Mouse (Mus musculus) kidney, embryonic 15.5 days (tissue): ENCODE data around the gene 2310009B15Rik. TPM values are rescaled to one million over a fixed set of nuclear protein-coding genes. Genes with fewer than 3 reads are reported as not detected.
A peak's percentile ranks its signal among the peaks of the same experiment; 100 is the strongest.

ENCODE experiments used
- ATAC-seq: fragments of 200-750 bp; cut with Nextera tagmentation; replicated peaks from 2 replicates; pipeline ENCODE4 v1.8.0; 2017; ENCODE audit warnings: moderate TSS enrichment; ENCODE audit not compliant: low FRiP score
- H3K27ac ChIP-seq: fragments of 300-500 bp; sonication (generic); 2 replicates; pipeline ENCODE4 v1.5.1; 2015; ENCODE audit warnings: mild to moderate bottlenecking, inconsistent platforms
- H3K27me3 ChIP-seq: fragments of 300-500 bp; sonication (generic); 2 replicates; pipeline ENCODE4 v1.6.1; 2015; ENCODE audit warnings: inconsistent platforms
- H3K36me3 ChIP-seq: fragments of 300-500 bp; sonication (generic); 2 replicates; pipeline ENCODE4 v1.6.1; 2015; ENCODE audit warnings: inconsistent platforms
- H3K4me1 ChIP-seq: fragments of 300-500 bp; sonication (generic); 2 replicates; pipeline ENCODE4 v1.6.1; 2015; ENCODE audit warnings: inconsistent platforms
- H3K4me2 ChIP-seq: fragments of 300-500 bp; sonication (generic); 2 replicates; pipeline ENCODE4 v1.6.1; 2015; ENCODE audit warnings: moderate library complexity, mild to moderate bottlenecking, inconsistent platforms
- H3K4me3 ChIP-seq: fragments of 300-500 bp; sonication (generic); replicated peaks from 2 replicates; pipeline ENCODE4 v1.5.1; 2015; ENCODE audit warnings: mild to moderate bottlenecking, inconsistent platforms
- H3K9ac ChIP-seq: fragments of 300-500 bp; sonication (generic); 2 replicates; pipeline ENCODE4 v1.6.1; 2015; ENCODE audit warnings: mild to moderate bottlenecking, inconsistent platforms
- H3K9me3 ChIP-seq: fragments of 300-500 bp; sonication (generic); replicated peaks from 2 replicates; pipeline ENCODE4 v1.6.1; 2016; ENCODE audit warnings: inconsistent platforms
- WGBS: fragments of 180-500 bp; shearing (Covaris S2); methylation state at CpG from one replicate; pipeline ENCODE4 v1.1.7; 2015; ENCODE audit warnings: mixed read lengths; 5-methylcytosine and 5-hydroxymethylcytosine counted together
- polyA plus RNA-seq: library from polyadenylated mRNA; unstranded; fragments of >200 nt; fragmentation: Nextera tagmentation; extraction: Ambion mirVana; gene quantifications from 2 replicates; pipeline ENCODE4 v1.2.1, GENCODE M21; 2015

The 2310009B15Rik gene
- polyA plus RNA-seq, 1 experiment from 2014 or later: 42.3 TPM

GRCm38 (mm10) chr1:138849531-138850160 is 7.0 kb downstream of the 2310009B15Rik start:
- peaks cover 20% of the 10 kb centered on the region for H3K4me1 ChIP-seq
- H3K27me3 ChIP-seq: peaks cover 67% of the 10 kb centered on the region
- no peak overlapping the region for H3K9ac ChIP-seq
- no peak overlapping the region for H3K27ac ChIP-seq
- no peak overlapping the region for H3K4me3 ChIP-seq
- no peak for ATAC-seq
- 6% methylated on average over 8 of the region's 8 CpGs for WGBS
- H3K36me3 ChIP-seq: peaks cover 21% of the 10 kb centered on the region
- no peaks in the 10 kb centered on the region for H3K9me3 ChIP-seq
- H3K4me2 ChIP-seq: no peak overlapping the region

DNA sequence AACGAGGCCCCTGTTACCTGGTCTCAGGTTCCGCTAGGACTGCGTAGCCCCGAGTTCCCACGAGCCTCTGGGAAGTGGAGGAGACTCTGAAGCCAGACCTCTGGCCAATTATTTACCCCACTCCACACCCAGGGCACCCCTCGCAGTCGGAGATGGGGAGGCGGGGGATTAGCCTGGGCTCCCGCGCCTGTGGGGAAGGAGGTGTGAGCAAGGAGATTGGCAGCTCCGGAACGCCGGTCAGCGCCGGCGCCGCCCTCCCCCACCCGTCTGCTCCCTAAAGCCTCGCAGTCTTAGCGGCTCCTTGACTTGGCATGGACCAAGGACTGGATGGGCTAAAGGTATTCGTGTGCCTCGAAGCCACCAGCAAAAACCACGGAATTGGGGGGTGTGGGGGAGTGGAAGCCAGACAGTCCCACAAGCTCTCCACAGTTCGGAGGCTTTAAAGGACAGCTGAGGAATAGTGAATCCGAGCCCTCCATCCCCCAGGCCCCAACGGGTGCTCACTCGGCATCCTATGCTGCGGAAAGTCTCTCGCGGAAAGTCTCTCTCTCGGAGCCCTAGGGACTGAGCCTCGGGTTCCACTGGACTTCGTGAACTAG is 8.0 kb downstream of the 2310009B15Rik start, which contains the start of gene Lhx9:
Lhx9 (minus strand) TSS at position 67 of the 599 bp plus-strand sequence.
- H3K4me3 ChIP-seq: peak within 1 kb of the TSS; percentile 36
- under 1% methylated on average over 33 of the region's 33 CpGs for WGBS
- 0 out of 2 replicates have a peak within 1 kb of the TSS, but pooled peaks have one; percentile 2 for H3K9ac ChIP-seq
- peak; percentile 72 for ATAC-seq
- H3K9me3 ChIP-seq: no peaks in the 10 kb centered on the region
- H3K4me1 ChIP-seq: peaks cover 26% of the 10 kb centered on the region
- H3K27ac ChIP-seq: no peak within 1 kb of the TSS
- peaks cover 77% of the 10 kb centered on the region for H3K27me3 ChIP-seq
- H3K4me2 ChIP-seq: peak within 1 kb of the TSS; percentile 60
- H3K36me3 ChIP-seq: peaks cover 21% of the 10 kb centered on the region

GRCm38 (mm10) chr1:138848026-138848425 is 8.6 kb downstream of the 2310009B15Rik start:
- ATAC-seq: peak; percentile 14; the same call in 1 of the 2 replicates
- H3K27me3 ChIP-seq: peaks cover 83% of the 10 kb centered on the region
- under 1% methylated on average over 16 of the region's 16 CpGs for WGBS
- H3K4me3 ChIP-seq: peak overlapping the region; percentile 36
- peak overlapping the region; percentile 60 for H3K4me2 ChIP-seq
- peaks cover 21% of the 10 kb centered on the region for H3K36me3 ChIP-seq
- peaks cover 32% of the 10 kb centered on the region for H3K4me1 ChIP-seq
- H3K9ac ChIP-seq: no peak overlapping the region
- no peaks in the 10 kb centered on the region for H3K9me3 ChIP-seq
- no peak overlapping the region for H3K27ac ChIP-seq

- Histone ChIP-seq H3K36me3 (peaks cover 14% of the 10 kb centered on the region), H3K4me3 (peak overlapping the region; percentile 14; the same call in 1 of the 2 replicates), H3K9me3 (no peaks in the 10 kb centered on the region), H3K27ac (no peak overlapping the region), H3K9ac (no peak overlapping the region), H3K27me3 (peaks cover 92% of the 10 kb centered on the region), H3K4me1 (peaks cover 37% of the 10 kb centered on the region), H3K4me2 (peak overlapping the region; percentile 43)
- WGBS: 0% methylated on average over 20 of the region's 21 CpGs
- ATAC-seq: no peak
These were observed 9.5 kb downstream of the 2310009B15Rik start for GRCm38 (mm10) chr1:138847146-138847545.

DNA sequence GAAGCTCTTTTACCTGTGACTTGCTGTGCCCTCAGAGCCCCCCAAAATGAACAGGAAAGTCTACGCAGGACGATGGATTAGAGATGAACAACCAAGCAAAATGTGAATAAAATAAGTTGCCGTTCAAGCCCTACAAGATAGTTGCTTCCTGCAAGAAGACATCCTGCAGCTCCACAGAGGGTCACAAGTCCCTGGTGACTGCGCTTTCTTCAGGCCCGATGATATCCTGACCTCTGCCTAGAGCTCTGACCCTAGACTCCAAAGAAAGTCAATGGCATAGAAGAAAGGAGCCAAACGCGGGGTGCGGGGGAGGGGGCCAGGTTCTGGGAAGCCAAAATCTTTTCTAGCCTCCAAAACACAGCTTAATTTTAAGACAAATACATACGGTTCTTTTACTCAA is 10.1 kb downstream of the 2310009B15Rik start:
- ATAC-seq: no peak
- no peak overlapping the region for H3K27ac ChIP-seq
- no peak overlapping the region for H3K4me2 ChIP-seq
- no peak overlapping the region for H3K9ac ChIP-seq
- no peak overlapping the region for H3K4me3 ChIP-seq
- no peaks in the 10 kb centered on the region for H3K9me3 ChIP-seq
- H3K36me3 ChIP-seq: peaks cover 10% of the 10 kb centered on the region
- H3K4me1 ChIP-seq: peaks cover 43% of the 10 kb centered on the region
- H3K27me3 ChIP-seq: peaks cover 92% of the 10 kb centered on the region
- 4% methylated on average over 9 of the region's 9 CpGs for WGBS

- 3% methylated on average over 12 of the region's 12 CpGs for WGBS
- Histone ChIP-seq H3K4me3 (no peak overlapping the region), H3K4me2 (no peak overlapping the region), H3K9me3 (no peaks in the 10 kb centered on the region), H3K36me3 (peaks cover 5% of the 10 kb centered on the region; the same call in 1 of the 2 replicates), H3K4me1 (peaks cover 47% of the 10 kb centered on the region), H3K27me3 (peaks cover 92% of the 10 kb centered on the region), H3K9ac (no peak overlapping the region), H3K27ac (no peak overlapping the region)
- ATAC-seq: no peak
These were observed 10.5 kb downstream of the 2310009B15Rik start for GRCm38 (mm10) chr1:138846131-138846530.

DNA sequence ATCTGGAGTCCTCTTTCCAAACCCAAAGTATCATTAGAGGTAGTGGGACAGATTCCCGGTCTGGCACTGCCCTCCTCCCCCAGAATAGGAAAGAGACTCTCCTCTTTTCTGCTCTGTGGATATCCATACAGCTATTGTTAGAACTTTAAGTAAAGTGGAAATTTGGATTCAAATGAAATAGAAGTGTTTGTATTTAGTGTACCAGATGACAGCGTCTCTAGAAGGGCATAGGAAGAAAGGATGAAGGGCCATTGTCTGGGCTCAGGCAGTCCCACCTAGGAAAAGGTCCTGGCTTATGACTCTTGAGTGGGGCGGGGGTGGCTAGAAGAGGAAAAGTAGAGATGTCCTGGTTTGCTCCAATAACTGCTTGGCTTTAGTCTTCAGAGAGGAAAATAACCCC is 11.2 kb downstream of the 2310009B15Rik start:
- no peaks in the 10 kb centered on the region for H3K9me3 ChIP-seq
- ATAC-seq: no peak
- no peaks in the 10 kb centered on the region for H3K36me3 ChIP-seq
- WGBS: 15% methylated on average over 3 of the region's 3 CpGs
- H3K9ac ChIP-seq: no peak overlapping the region
- no peak overlapping the region for H3K4me3 ChIP-seq
- no peak overlapping the region for H3K4me2 ChIP-seq
- H3K27ac ChIP-seq: no peak overlapping the region
- H3K4me1 ChIP-seq: peaks cover 49% of the 10 kb centered on the region
- H3K27me3 ChIP-seq: peaks cover 92% of the 10 kb centered on the region

GRCm38 (mm10) chr1:138844166-138844565 is 12.5 kb downstream of the 2310009B15Rik start:
- Histone ChIP-seq H3K4me3 (peak overlapping the region; percentile 36; the same call in 1 of the 2 replicates), H3K4me2 (peak overlapping the region; percentile 59; the same call in 1 of the 2 replicates), H3K27me3 (peaks cover 94% of the 10 kb centered on the region), H3K4me1 (peaks cover 48% of the 10 kb centered on the region), H3K36me3 (no peaks in the 10 kb centered on the region), H3K9ac (no peak overlapping the region), H3K27ac (no peak overlapping the region), H3K9me3 (no peaks in the 10 kb centered on the region)
- 8% methylated on average over 3 of the region's 3 CpGs for WGBS
- ATAC-seq: no peak

DNA sequence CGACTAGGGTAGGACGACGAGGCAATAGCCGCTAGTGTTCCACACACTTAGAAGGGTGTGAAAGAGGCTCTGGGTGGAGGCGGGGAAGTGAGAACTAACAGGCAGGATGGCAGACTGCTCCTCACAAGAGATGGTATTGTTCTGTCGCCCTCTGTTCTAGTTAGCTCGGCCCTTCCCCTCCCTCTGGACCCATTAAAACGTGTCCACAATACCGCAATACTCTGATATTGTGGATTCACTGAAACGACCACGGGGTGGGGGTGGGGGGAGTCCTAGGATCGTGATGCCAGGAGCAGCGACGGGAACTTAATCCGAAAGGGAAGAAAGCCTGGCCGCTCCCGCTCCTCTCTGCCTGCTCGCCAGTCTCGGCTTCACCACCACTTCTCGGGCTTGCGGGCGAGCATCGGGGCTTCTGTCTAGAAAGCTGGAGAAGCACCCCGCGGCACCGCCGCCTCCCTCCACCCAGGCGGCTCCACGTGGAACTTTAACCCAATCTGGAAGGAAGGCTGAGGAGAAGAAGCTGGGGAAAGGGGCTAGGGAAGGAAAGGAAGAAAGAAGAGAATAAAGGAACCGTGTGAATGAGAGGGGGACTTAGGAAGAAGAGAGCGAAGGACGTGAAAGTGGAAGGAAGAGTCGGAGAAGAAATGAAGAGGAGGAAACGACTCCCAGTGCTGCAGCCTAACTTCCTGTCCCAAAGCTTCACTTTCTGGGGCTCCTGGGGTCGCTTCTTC is 13.1 kb downstream of the 2310009B15Rik start:
- Histone ChIP-seq H3K9ac (no peak overlapping the region), H3K9me3 (no peaks in the 10 kb centered on the region)

GRCm38 (mm10) chr1:138842756-138843155 is 13.9 kb downstream of the 2310009B15Rik start:
- Histone ChIP-seq H3K4me3 (no peak overlapping the region), H3K27ac (no peak overlapping the region), H3K9me3 (no peaks in the 10 kb centered on the region), H3K36me3 (no peaks in the 10 kb centered on the region), H3K9ac (no peak overlapping the region), H3K4me2 (peak overlapping the region; percentile 61; the same call in 1 of the 2 replicates), H3K27me3 (peaks cover 94% of the 10 kb centered on the region), H3K4me1 (peaks cover 43% of the 10 kb centered on the region)
- no peak for ATAC-seq
- WGBS: 3% methylated on average over 10 of the region's 10 CpGs

More for the DNA sequence above, 13.1 kb downstream of the 2310009B15Rik start:
- no peak for ATAC-seq
- H3K4me3 ChIP-seq: peak overlapping the region; percentile 36
- WGBS: under 1% methylated on average over 35 of the region's 35 CpGs
- no peak overlapping the region for H3K27ac ChIP-seq
- H3K36me3 ChIP-seq: no peaks in the 10 kb centered on the region
- H3K27me3 ChIP-seq: peaks cover 94% of the 10 kb centered on the region
- H3K4me1 ChIP-seq: peaks cover 44% of the 10 kb centered on the region
- H3K4me2 ChIP-seq: peak overlapping the region; percentile 59

DNA sequence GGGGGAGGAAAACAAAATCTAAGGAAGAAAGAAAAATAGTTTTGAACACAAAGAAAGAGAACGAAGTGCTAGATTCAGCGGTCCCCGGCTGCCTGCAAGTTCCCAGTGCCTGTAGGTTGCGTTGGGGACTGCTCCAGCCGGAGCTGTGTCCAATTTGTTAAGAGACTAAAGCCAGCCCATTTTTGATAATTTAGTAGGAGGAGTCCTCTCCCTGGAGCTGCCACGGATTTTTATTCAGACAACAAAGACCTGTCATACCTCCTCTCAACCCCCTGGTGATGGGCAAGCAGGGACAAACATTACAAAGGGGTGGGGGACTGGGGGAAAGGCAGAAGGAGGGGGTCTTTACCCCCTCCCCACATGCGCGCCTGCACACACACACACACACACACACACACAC is 14.3 kb downstream of the 2310009B15Rik start:
- peaks cover 96% of the 10 kb centered on the region for H3K27me3 ChIP-seq
- no peak overlapping the region for H3K27ac ChIP-seq
- under 1% methylated on average over 8 of the region's 8 CpGs for WGBS
- H3K9ac ChIP-seq: no peak overlapping the region
- H3K36me3 ChIP-seq: no peaks in the 10 kb centered on the region
- H3K9me3 ChIP-seq: no peaks in the 10 kb centered on the region
- peak; percentile 33; the same call in 1 of the 2 replicates for ATAC-seq
- H3K4me2 ChIP-seq: peak overlapping the region; percentile 61
- peaks cover 41% of the 10 kb centered on the region for H3K4me1 ChIP-seq
- peak overlapping the region; percentile 39 for H3K4me3 ChIP-seq
